Mouse (Mus musculus) myocyte (in vitro differentiated cells): ENCODE measurements around the gene Eno2.

Source experiments
- E2F4 ChIP-seq: IDR thresholded peaks from one replicate; pipeline ENCODE4 v1.6.1; 2011; ENCODE audit warnings: mild to moderate bottlenecking, control low read depth, moderate library complexity; ENCODE audit not compliant: insufficient read depth
- MAX ChIP-seq: IDR thresholded peaks from one replicate; pipeline ENCODE4 v1.6.1; 2011; ENCODE audit warnings: low read depth, mild to moderate bottlenecking, control low read depth
- MYOG ChIP-seq, 3 experiments: IDR thresholded peaks; one replicate each; pipeline ENCODE4 v1.6.1; 2011; ENCODE audit warnings: control low read depth in 2 of 3, low read depth in 2 of 3, mild to moderate bottlenecking in 2 of 3; ENCODE audit not compliant: insufficient read length in 2 of 3, control insufficient read depth in 1 of 3, insufficient read depth in 1 of 3
- POLR2A ChIP-seq: IDR thresholded peaks from one replicate; pipeline ENCODE4 v1.6.1; 2011; ENCODE audit warnings: low read depth, mild to moderate bottlenecking, control low read depth, moderate library complexity; ENCODE audit not compliant: insufficient read length
- POLR2AphosphoS2 ChIP-seq: IDR thresholded peaks from one replicate; pipeline ENCODE4 v1.6.1; 2011; ENCODE audit warnings: low read depth, control low read depth; ENCODE audit not compliant: insufficient read length
- REST ChIP-seq: IDR thresholded peaks from one replicate; pipeline ENCODE4 v1.6.1; 2011; ENCODE audit warnings: mild to moderate bottlenecking, control low read depth, moderate library complexity; ENCODE audit not compliant: insufficient read depth, insufficient read length
- TCF12 ChIP-seq: IDR thresholded peaks from one replicate; pipeline ENCODE4 v1.6.1; 2011; ENCODE audit warnings: mild to moderate bottlenecking, control low read depth; ENCODE audit not compliant: poor library complexity, insufficient read depth, severe bottlenecking
- TCF3 ChIP-seq: IDR thresholded peaks from one replicate; pipeline ENCODE4 v1.6.1; 2011; ENCODE audit warnings: low read depth, control low read depth; ENCODE audit not compliant: insufficient read length
- USF1 ChIP-seq: IDR thresholded peaks from one replicate; pipeline ENCODE4 v1.6.1; 2011; ENCODE audit warnings: low read depth, mild to moderate bottlenecking, control low read depth, moderate library complexity

- TF ChIP-seq MAX (no peak), REST (no peak), POLR2A (peak; percentile 63), POLR2AphosphoS2 (peak; percentile 85), TCF3 (no peak), TCF12 (no peak), USF1 (no peak), E2F4 (no peak), MYOG (IDR thresholded peaks at IDR 0.05; ENCODE audit: control insufficient read depth in 1 of 3, insufficient read depth in 1 of 3, insufficient read length in 2 of 3, low read depth in 2 of 3) (peak in 2 of 3 experiments; percentile 30 to 69)
Measured at GRCm38 (mm10) chr6:124809052-124809774, 39.7 kb upstream of the Eno2 start.
